Mouse (Mus musculus): ENCODE results near the gene Lrrc36.

Lrrc36 gene

GRCm38 (mm10) chr8:105469041-105469695 is 55.8 kb downstream of the Lrrc36 start:
- peak; percentile 50 for DNase-seq

GRCm38 (mm10) chr8:105469816-105470215 is 56.4 kb downstream of the Lrrc36 start:
- no peak for DNase-seq

GRCm38 (mm10) chr8:105470262-105470661 is 56.9 kb downstream of the Lrrc36 start:
- no peak for DNase-seq

GRCm38 (mm10) chr8:105470681-105471313 is 57.4 kb downstream of the Lrrc36 start:
- no peak for DNase-seq

- DNase-seq = peak; percentile 75
Measured at GRCm38 (mm10) chr8:105471314-105472015, 58.1 kb downstream of the Lrrc36 start, which contains the start of gene Tppp3. Gene Tppp3 (minus strand): TSS chr8:105471526.

- no peak for DNase-seq
Measured at GRCm38 (mm10) chr8:105472414-105472932, 59.1 kb downstream of the Lrrc36 start.

GRCm38 (mm10) chr8:105472983-105473382 is 59.6 kb downstream of the Lrrc36 start:
- DNase-seq = no peak

GRCm38 (mm10) chr8:105473816-105474606 is 60.6 kb downstream of the Lrrc36 start:
- DNase-seq = no peak

- no peak for DNase-seq
Measured at GRCm38 (mm10) chr8:105474680-105475079, 61.3 kb downstream of the Lrrc36 start.

GRCm38 (mm10) chr8:105475254-105475653 is 61.9 kb downstream of the Lrrc36 start:
- no peak for DNase-seq

GRCm38 (mm10) chr8:105475742-105476141 is 62.4 kb downstream of the Lrrc36 start:
- DNase-seq = no peak

GRCm38 (mm10) chr8:105476161-105476560 is 62.8 kb downstream of the Lrrc36 start:
- no peak for DNase-seq

GRCm38 (mm10) chr8:105476628-105477413 is 63.5 kb downstream of the Lrrc36 start:
- peak; percentile 54 for DNase-seq

- no peak for DNase-seq
Measured at GRCm38 (mm10) chr8:105477792-105478191, 64.4 kb downstream of the Lrrc36 start.

- DNase-seq = no peak
Measured at GRCm38 (mm10) chr8:105481013-105481412, 67.6 kb downstream of the Lrrc36 start.

- DNase-seq = no peak
Measured at GRCm38 (mm10) chr8:105481453-105481852, 68.1 kb downstream of the Lrrc36 start.

- DNase-seq = no peak
Measured at GRCm38 (mm10) chr8:105482123-105482522, 68.8 kb downstream of the Lrrc36 start.

- DNase-seq = no peak
Measured at GRCm38 (mm10) chr8:105483212-105484029, 70.0 kb downstream of the Lrrc36 start.

GRCm38 (mm10) chr8:105484030-105484368 is 70.6 kb downstream of the Lrrc36 start:
- no peak for DNase-seq

- peak; percentile 50 for DNase-seq
Measured at GRCm38 (mm10) chr8:105484392-105484791, 71.0 kb downstream of the Lrrc36 start.

- DNase-seq = no peak
Measured at GRCm38 (mm10) chr8:105488082-105488481, 74.7 kb downstream of the Lrrc36 start.
